Mouse (Mus musculus) CH12.LX (cell line): Measurements from ENCODE around the gene Pkm. TPM values are rescaled to one million over a fixed set of nuclear protein-coding genes. Genes with fewer than 3 reads are reported as not detected.

Experiments
- DNase-seq: peaks from one replicate; pipeline ENCODE4 v3.0.0-alpha.2; 2013; ENCODE audit errors: extremely low read depth
- H3K27ac ChIP-seq: 2 replicates; pipeline ENCODE4 v1.5.1; 2012; ENCODE audit warnings: low read depth, mild to moderate bottlenecking, control low read depth, moderate library complexity; ENCODE audit not compliant: insufficient read depth
- H3K27me3 ChIP-seq: replicated peaks from 2 replicates; pipeline ENCODE3; 2012; ENCODE audit warnings: inconsistent platforms
- H3K36me3 ChIP-seq, 2 experiments: replicated peaks in 1 of 2; 2 replicates each; pipeline versions ENCODE3 to v1.6.1; 2012; ENCODE audit warnings: inconsistent platforms in 1 of 2, low read length in 1 of 2, mild to moderate bottlenecking in 1 of 2, mixed read lengths in 1 of 2, moderate library complexity in 1 of 2; ENCODE audit not compliant: control insufficient read depth in 1 of 2, insufficient read depth in 1 of 2
- H3K4me1 ChIP-seq, 2 experiments: 2 replicates each; pipeline ENCODE4 v1.6.1; 2012; ENCODE audit warnings: inconsistent platforms in 1 of 2, moderate library complexity in 1 of 2; ENCODE audit not compliant: insufficient read depth in 2 of 2, control insufficient read depth in 1 of 2
- H3K4me2 ChIP-seq: 2 replicates; pipeline ENCODE4 v1.6.1; 2012; ENCODE audit warnings: low read depth, mild to moderate bottlenecking, control low read depth; ENCODE audit not compliant: poor library complexity, insufficient read depth, severe bottlenecking
- H3K4me3 ChIP-seq, 3 experiments: fragments of 150-350 bp in 1 of 3; sonication (generic) in 1 of 3; replicated peaks in 1 of 3; 2 replicates each; pipeline versions ENCODE3 to v1.5.1; 2011 to 2012; ENCODE audit warnings: low read depth in 2 of 3, low read length in 2 of 3, mild to moderate bottlenecking in 2 of 3, moderate library complexity in 2 of 3, control low read depth in 1 of 3, improper control_type of control experiment in 1 of 3, inconsistent platforms in 1 of 3, mixed read lengths in 1 of 3; ENCODE audit not compliant: poor library complexity in 1 of 3
- H3K79me2 ChIP-seq: replicated peaks from 2 replicates; pipeline ENCODE4 v1.6.1; 2012; ENCODE audit warnings: mild to moderate bottlenecking, moderate library complexity; ENCODE audit not compliant: control insufficient read depth, poor library complexity, insufficient read depth, severe bottlenecking; ENCODE audit errors: extremely low read depth
- H3K9ac ChIP-seq: 2 replicates; pipeline ENCODE4 v1.6.1; 2012; ENCODE audit warnings: low read depth, mild to moderate bottlenecking, control low read depth, moderate library complexity; ENCODE audit not compliant: insufficient read depth
- H3K9me3 ChIP-seq: replicated peaks from 2 replicates; pipeline ENCODE3; 2012; ENCODE audit warnings: low read length, inconsistent platforms, mixed read lengths
- BHLHE40 ChIP-seq: IDR thresholded peaks from 2 replicates; pipeline ENCODE4 v1.6.1; 2011; ENCODE audit warnings: mild to moderate bottlenecking, low read depth, low read length, improper control_type of control experiment
- CHD1 ChIP-seq: IDR thresholded peaks from 2 replicates; pipeline ENCODE4 v1.6.1; 2012; ENCODE audit warnings: low read depth, low read length, improper control_type of control experiment, inconsistent platforms
- CTCF ChIP-seq, 2 experiments: IDR thresholded peaks in 1 of 2; conservative IDR thresholded peaks in 1 of 2; 2 replicates each; pipeline ENCODE4 v1.5.1; 2011 to 2012; ENCODE audit warnings: low read depth in 2 of 2, low read length in 2 of 2, improper control_type of control experiment in 1 of 2, inconsistent platforms in 1 of 2, mild to moderate bottlenecking in 1 of 2, moderate library complexity in 1 of 2
- E2F4 ChIP-seq: IDR thresholded peaks from 2 replicates; pipeline ENCODE4 v1.6.1; 2011; ENCODE audit warnings: low read depth, low read length, improper control_type of control experiment; ENCODE audit not compliant: insufficient replicate concordance
- GABPA ChIP-seq: IDR thresholded peaks from 2 replicates; pipeline ENCODE4 v1.6.1; 2012; ENCODE audit warnings: low read depth, low read length, improper control_type of control experiment, inconsistent platforms; ENCODE audit not compliant: insufficient replicate concordance
- HCFC1 ChIP-seq: IDR thresholded peaks from 2 replicates; pipeline ENCODE4 v1.6.1; 2012; ENCODE audit warnings: low read depth, mild to moderate bottlenecking, inconsistent platforms, low read length, improper control_type of control experiment
- JUN ChIP-seq: IDR thresholded peaks from 2 replicates; pipeline ENCODE4 v1.6.1; 2011; ENCODE audit warnings: low read depth, mild to moderate bottlenecking, low read length, improper control_type of control experiment, moderate library complexity; ENCODE audit not compliant: insufficient read depth
- KAT2A ChIP-seq: IDR thresholded peaks from 2 replicates; pipeline ENCODE4 v1.6.1; 2012; ENCODE audit warnings: low read length, improper control_type of control experiment, inconsistent platforms; ENCODE audit not compliant: insufficient replicate concordance
- MAZ ChIP-seq: IDR thresholded peaks from 2 replicates; pipeline ENCODE4 v1.6.1; 2012; ENCODE audit warnings: low read depth, mild to moderate bottlenecking, inconsistent platforms, low read length, improper control_type of control experiment, moderate library complexity
- MEF2A ChIP-seq: IDR thresholded peaks from 2 replicates; pipeline ENCODE4 v1.6.1; 2014; ENCODE audit warnings: low read depth, mild to moderate bottlenecking, inconsistent platforms, low read length, improper control_type of control experiment, borderline replicate concordance
- MXI1 ChIP-seq: IDR thresholded peaks from 2 replicates; pipeline ENCODE4 v1.6.1; 2011; ENCODE audit warnings: mild to moderate bottlenecking, low read depth, low read length, improper control_type of control experiment
- MYC ChIP-seq: IDR thresholded peaks from 2 replicates; pipeline ENCODE4 v1.6.1; 2011; ENCODE audit warnings: low read depth, mild to moderate bottlenecking, improper control_type of control experiment, low read length
- NRF1 ChIP-seq: IDR thresholded peaks from 2 replicates; pipeline ENCODE4 v1.6.1; 2014; ENCODE audit warnings: low read depth, mild to moderate bottlenecking, inconsistent platforms, low read length, improper control_type of control experiment, moderate library complexity
- PAX5 ChIP-seq: IDR thresholded peaks from 2 replicates; pipeline ENCODE4 v1.6.1; 2012; ENCODE audit warnings: low read length, inconsistent platforms, mixed read lengths
- POLR2AphosphoS2 ChIP-seq: IDR thresholded peaks from 2 replicates; pipeline ENCODE4 v1.6.1; 2011; ENCODE audit warnings: low read depth, low read length, improper control_type of control experiment
- RAD21 ChIP-seq: IDR thresholded peaks from 2 replicates; pipeline ENCODE4 v1.6.1; 2011; ENCODE audit warnings: low read depth, mild to moderate bottlenecking, low read length, improper control_type of control experiment, moderate library complexity
- RCOR1 ChIP-seq: conservative IDR thresholded peaks from 2 replicates; pipeline ENCODE4 v1.6.1; 2012; ENCODE audit warnings: low read depth, mild to moderate bottlenecking, inconsistent platforms, low read length, improper control_type of control experiment
- SIN3A ChIP-seq: IDR thresholded peaks from 2 replicates; pipeline ENCODE4 v1.6.1; 2012; ENCODE audit warnings: low read length, improper control_type of control experiment, inconsistent platforms
- SMC3 ChIP-seq: IDR thresholded peaks from 2 replicates; pipeline ENCODE4 v1.6.1; 2011; ENCODE audit warnings: low read depth, low read length, improper control_type of control experiment
- TBP ChIP-seq: conservative IDR thresholded peaks from 2 replicates; pipeline ENCODE4 v1.6.1; 2011; ENCODE audit warnings: low read depth, low read length, improper control_type of control experiment
- TCF12 ChIP-seq: IDR thresholded peaks from 2 replicates; pipeline ENCODE4 v1.6.1; 2014; ENCODE audit warnings: low read depth, mild to moderate bottlenecking, inconsistent platforms, low read length, improper control_type of control experiment
- UBTF ChIP-seq: IDR thresholded peaks from 2 replicates; pipeline ENCODE4 v1.6.1; 2012; ENCODE audit warnings: low read depth, mild to moderate bottlenecking, inconsistent platforms, low read length, improper control_type of control experiment, moderate library complexity
- USF2 ChIP-seq: conservative IDR thresholded peaks from 2 replicates; pipeline ENCODE4 v1.6.1; 2011; ENCODE audit warnings: low read depth, low read length, improper control_type of control experiment
- ZC3H11A ChIP-seq: IDR thresholded peaks from 2 replicates; pipeline ENCODE4 v1.6.1; 2012; ENCODE audit warnings: low read depth, mild to moderate bottlenecking, inconsistent platforms, low read length, improper control_type of control experiment
- ZKSCAN1 ChIP-seq: IDR thresholded peaks from 2 replicates; pipeline ENCODE4 v1.6.1; 2012; ENCODE audit warnings: low read depth, inconsistent platforms, low read length, improper control_type of control experiment, borderline replicate concordance
- ZMIZ1 ChIP-seq: IDR thresholded peaks from 2 replicates; pipeline ENCODE4 v1.6.1; 2012; ENCODE audit warnings: low read depth, mild to moderate bottlenecking, inconsistent platforms, low read length, improper control_type of control experiment
- ZNF384 ChIP-seq: IDR thresholded peaks from 2 replicates; pipeline ENCODE4 v1.6.1; 2012; ENCODE audit warnings: low read depth, low read length, improper control_type of control experiment, inconsistent platforms
- dilution Hi-C: fragments of 300-500 bp; cut with MboI; formaldehyde crosslinking; loops from 2 replicates; pipeline ENCODE4 v1.14.3; 2020; ENCODE audit warnings: low sequenced_read_pairs; ENCODE audit not compliant: extremely low pct_unique_long_range_greater_than_20kb, extremely low pct_ligation_motif_present
- in situ Hi-C: fragments of 300-500 bp; cut with MboI; formaldehyde crosslinking; loops from 3 replicates; pipeline ENCODE4 v1.14.3; 2019; ENCODE audit warnings: low sequenced_read_pairs, low pct_ligation_motif_present, low pct_unique_long_range_greater_than_20kb, mixed read lengths
- polyA plus RNA-seq: library from polyadenylated mRNA; unstranded; fragments of >175 nt; gene quantifications from 2 replicates; pipeline ENCODE4 v1.2.1, GENCODE M21; 2012; ENCODE audit warnings: low read depth; ENCODE audit not compliant: insufficient read length
- total RNA-seq, 2 experiments: library from RNA; depleted of rRNA; stranded (reverse); fragments of 300-350 nt in 1 of 2; fragments of >200 nt in 1 of 2; gene quantifications; 2 replicates each; pipeline ENCODE4 v1.2.3; 2012 to 2014

Gene Pkm
- total and polyA plus RNA-seq, 3 experiments = 1,827 to 2,828 (median 2,304) TPM

GRCm38 (mm10) chr9:59616622-59617306 is 39.4 kb upstream of the Pkm start, which contains the start of gene Parp6 (continued):
- TF ChIP-seq TCF12 = peak; percentile 84
- peak; percentile 85 for TF ChIP-seq USF2
- TF ChIP-seq E2F4 = no peak
- TF ChIP-seq HCFC1 = peak; percentile 70
- TF ChIP-seq MAZ = no peak
- no peak for TF ChIP-seq ZC3H11A
- TF ChIP-seq JUN = no peak
- TF ChIP-seq RCOR1 = no peak

- H3K36me3 ChIP-seq = peaks cover 3 to 5% of the 10 kb centered on the region in 2 experiments
- no peaks in the 10 kb centered on the region for H3K9me3 ChIP-seq
- peaks cover 2% of the 10 kb centered on the region for H3K27me3 ChIP-seq
- no peak for TF ChIP-seq RCOR1
- no peak for TF ChIP-seq TBP
- peak; percentile 4; the same call in 1 of the 2 replicates for TF ChIP-seq TCF12
- no peak for TF ChIP-seq PAX5
- TF ChIP-seq CHD1 = no peak
- TF ChIP-seq ZNF384 = no peak
- TF ChIP-seq NRF1 = no peak
- no peak for TF ChIP-seq GABPA
- no peak for TF ChIP-seq HCFC1
- TF ChIP-seq POLR2AphosphoS2 = no peak
- TF ChIP-seq BHLHE40 = no peak
- TF ChIP-seq USF2 = no peak
- TF ChIP-seq MXI1 = peak; percentile 44; the same call in 1 of the 2 replicates
- TF ChIP-seq ZKSCAN1 = no peak
- TF ChIP-seq CTCF (conservative IDR thresholded peaks at IDR 0.05 in 1 of 2, IDR thresholded peaks at IDR 0.05 in 1 of 2; ENCODE audit: low read depth in 2 of 2, low read length in 2 of 2) = no peak
- TF ChIP-seq RAD21 = no peak
- 0 out of 2 replicates have a peak, but pooled peaks have one; percentile 3 for TF ChIP-seq ZMIZ1
- peak; percentile 55 for TF ChIP-seq SIN3A
- no peak for TF ChIP-seq MYC
- TF ChIP-seq UBTF = 0 out of 2 replicates have a peak, but pooled peaks have one; percentile 56
- TF ChIP-seq JUN = no peak
- no peak for TF ChIP-seq SMC3
- 0 out of 2 replicates have a peak, but pooled peaks have one; percentile 38 for TF ChIP-seq MAZ
- no peak for TF ChIP-seq KAT2A
- TF ChIP-seq MEF2A = no peak
- H3K4me3 ChIP-seq = peak overlapping the region; percentile 76 to 91 (median 82)
- peak overlapping the region; percentile 90 for H3K4me2 ChIP-seq
- H3K79me2 ChIP-seq = no peaks in the 10 kb centered on the region
- peaks cover 0 to 5% of the 10 kb centered on the region in 2 experiments; a peak in 2 of 4 replicates for H3K4me1 ChIP-seq
- no peak for DNase-seq
- dilution Hi-C loops = no loop called here
- H3K27ac ChIP-seq = no peak overlapping the region
- H3K9ac ChIP-seq = peak overlapping the region; percentile 77
- in situ Hi-C loops = no loop called here
Observed at GRCm38 (mm10) chr9:59617307-59617973, 38.7 kb upstream of the Pkm start.
